Mouse (Mus musculus) CH12.LX (cell line): ENCODE results near the gene Kat8.

Experiments
- BHLHE40 ChIP-seq: IDR thresholded peaks from 2 replicates; pipeline ENCODE4 v1.6.1; 2011; ENCODE audit warnings: mild to moderate bottlenecking, low read depth, low read length, improper control_type of control experiment
- CTCF ChIP-seq, 2 experiments: IDR thresholded peaks in 1 of 2; conservative IDR thresholded peaks in 1 of 2; 2 replicates each; pipeline ENCODE4 v1.5.1; 2011 to 2012; ENCODE audit warnings: low read depth in 2 of 2, low read length in 2 of 2, improper control_type of control experiment in 1 of 2, inconsistent platforms in 1 of 2, mild to moderate bottlenecking in 1 of 2, moderate library complexity in 1 of 2
- RAD21 ChIP-seq: IDR thresholded peaks from 2 replicates; pipeline ENCODE4 v1.6.1; 2011; ENCODE audit warnings: low read depth, mild to moderate bottlenecking, low read length, improper control_type of control experiment, moderate library complexity
- SMC3 ChIP-seq: IDR thresholded peaks from 2 replicates; pipeline ENCODE4 v1.6.1; 2011; ENCODE audit warnings: low read depth, low read length, improper control_type of control experiment

DNA sequence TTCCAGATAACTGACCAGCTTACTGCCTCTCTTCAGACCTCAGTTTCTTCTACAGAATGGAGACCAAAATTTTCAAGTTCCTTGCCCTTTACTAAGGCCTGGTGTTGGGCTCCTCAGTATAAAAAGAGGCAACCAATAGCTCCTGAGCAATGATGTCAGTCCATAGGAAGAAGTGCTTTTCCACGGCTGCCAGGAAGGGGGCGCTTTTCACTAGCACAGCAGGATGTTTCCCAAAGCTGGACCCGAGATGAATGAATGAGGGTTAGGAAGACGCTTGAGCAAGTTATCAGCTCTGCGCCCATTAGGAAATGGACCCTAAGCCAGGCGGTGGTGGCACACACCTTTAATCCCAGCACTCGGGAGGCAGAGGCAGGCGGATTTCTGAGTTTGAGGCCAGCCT is 9.2 kb downstream of the Kat8 start:
- TF ChIP-seq CTCF (conservative IDR thresholded peaks at IDR 0.05 in 1 of 2, IDR thresholded peaks at IDR 0.05 in 1 of 2; ENCODE audit: low read depth in 2 of 2, low read length in 2 of 2) (peak; percentile 11 to 70; a peak in 2 of 4 replicates), BHLHE40 (no peak), RAD21 (peak; percentile 47), SMC3 (peak; percentile 44)
